Mouse (Mus musculus): ENCODE measurements around the gene Fer1l4.

Gene Fer1l4

DNA sequence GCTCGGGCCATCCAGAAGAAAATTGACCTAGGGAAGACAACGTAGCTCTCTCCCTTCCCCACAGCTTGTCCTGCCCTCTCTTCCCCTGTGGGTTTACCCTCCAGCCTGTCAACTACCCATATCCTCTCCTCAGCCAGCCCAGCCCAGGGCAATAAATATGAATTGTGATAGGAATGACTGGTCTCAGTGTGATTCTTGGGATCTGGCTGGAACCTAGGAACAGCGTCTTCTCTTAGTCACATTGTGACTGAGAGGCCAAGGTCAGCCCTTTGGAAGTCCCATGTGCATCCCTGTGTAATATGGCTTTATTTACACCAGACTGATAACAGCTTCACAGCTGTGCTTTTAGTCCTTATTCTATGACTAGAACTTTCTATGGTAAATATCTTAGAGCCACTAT is 34.6 kb downstream of the Fer1l4 start:
- no peak for ATAC-seq (ENCODE audit: insufficient number of reproducible peaks, low FRiP score, low TSS enrichment)

DNA sequence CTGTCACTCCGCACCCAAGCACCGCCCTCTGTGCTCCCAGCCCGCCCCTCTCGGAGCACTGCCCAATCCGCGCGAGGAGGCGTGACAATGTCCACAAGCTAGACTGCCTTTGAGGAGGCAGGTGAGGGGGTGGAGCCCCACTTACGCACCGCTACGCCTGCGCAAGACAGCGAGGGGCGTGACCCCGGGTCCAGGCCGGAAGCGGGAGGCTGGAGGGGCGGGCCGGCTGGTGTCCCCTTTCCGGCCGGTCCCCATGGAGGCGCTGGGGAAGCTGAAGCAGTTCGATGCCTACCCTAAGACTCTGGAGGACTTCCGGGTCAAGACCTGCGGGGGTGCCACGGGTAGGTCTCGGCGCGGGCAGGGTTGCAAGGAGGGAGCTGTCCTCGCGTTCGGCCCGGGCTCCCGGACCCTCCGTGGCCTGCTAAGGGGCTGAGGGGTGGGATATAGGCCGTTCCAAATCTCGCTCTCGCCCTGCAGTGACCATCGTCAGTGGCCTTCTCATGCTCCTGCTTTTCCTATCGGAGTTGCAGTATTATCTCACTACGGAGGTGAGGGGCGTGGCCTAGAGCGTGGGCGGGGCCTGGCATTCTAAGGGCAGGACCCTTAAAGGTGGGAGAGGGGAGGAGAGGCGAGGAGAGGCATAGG is 44.7 kb downstream of the Fer1l4 start, which contains the start of the genes 6430550D23Rik and Ergic3:
Gene 6430550D23Rik, minus strand, starts transcription at position 90 of the 645 bp plus-strand sequence.
Gene Ergic3, plus strand, starts transcription at position 158 of the 645 bp plus-strand sequence.
- peak; percentile 98 for ATAC-seq (ENCODE audit: insufficient number of reproducible peaks, low FRiP score, low TSS enrichment)

- ATAC-seq (ENCODE audit: insufficient number of reproducible peaks, low FRiP score, low TSS enrichment): no peak
Measured at GRCm38 (mm10) chr2:156005393-156005792, 47.4 kb downstream of the Fer1l4 start.

DNA sequence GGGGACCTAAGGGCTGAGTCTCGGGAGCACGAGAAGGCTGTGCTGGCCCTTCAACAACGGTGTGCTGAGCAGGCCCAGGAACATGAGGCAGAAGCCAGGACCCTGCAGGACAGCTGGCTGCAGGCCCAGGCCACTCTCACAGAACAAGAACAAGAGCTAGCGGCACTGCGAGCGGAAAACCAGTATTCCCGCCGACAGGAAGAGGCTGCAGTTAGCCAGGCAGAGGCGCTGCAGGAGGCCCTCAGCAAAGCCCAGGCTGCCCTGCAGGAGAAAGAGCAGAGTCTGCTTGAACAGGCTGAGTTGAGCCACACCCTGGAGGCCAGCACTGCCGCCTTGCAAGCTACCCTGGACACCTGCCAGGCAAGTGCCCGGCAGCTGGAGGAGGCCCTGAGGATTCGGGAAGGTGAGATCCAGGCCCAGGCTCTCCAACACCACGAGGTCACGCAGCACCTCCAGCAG is 60.9 kb downstream of the Fer1l4 start:
- ATAC-seq (ENCODE audit: insufficient number of reproducible peaks, low FRiP score, low TSS enrichment): peak; percentile 86

- ATAC-seq (ENCODE audit: insufficient number of reproducible peaks, low FRiP score, low TSS enrichment): no peak
Measured at GRCm38 (mm10) chr2:155991151-155991550, 61.6 kb downstream of the Fer1l4 start.

DNA sequence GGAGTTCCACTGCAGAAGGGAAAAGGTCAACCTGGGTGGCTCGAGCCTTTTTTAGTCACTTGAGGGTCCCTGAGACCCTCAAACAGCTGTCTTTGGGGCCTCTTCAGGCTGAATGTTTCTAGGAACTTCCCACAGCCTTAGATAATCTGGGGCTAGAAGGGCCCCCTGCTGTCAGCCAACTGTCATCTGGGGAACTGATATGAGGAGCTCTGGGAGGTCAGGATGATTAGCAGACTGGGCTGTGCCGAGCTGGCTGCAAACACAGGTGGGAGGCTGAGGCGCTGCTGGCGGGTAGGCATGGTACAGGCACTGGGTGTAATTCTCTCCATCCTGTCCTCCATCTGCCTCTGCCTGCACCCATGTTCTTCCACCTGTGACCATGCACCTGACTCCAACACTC is 63.7 kb downstream of the Fer1l4 start:
- ATAC-seq (ENCODE audit: insufficient number of reproducible peaks, low FRiP score, low TSS enrichment): no peak

DNA sequence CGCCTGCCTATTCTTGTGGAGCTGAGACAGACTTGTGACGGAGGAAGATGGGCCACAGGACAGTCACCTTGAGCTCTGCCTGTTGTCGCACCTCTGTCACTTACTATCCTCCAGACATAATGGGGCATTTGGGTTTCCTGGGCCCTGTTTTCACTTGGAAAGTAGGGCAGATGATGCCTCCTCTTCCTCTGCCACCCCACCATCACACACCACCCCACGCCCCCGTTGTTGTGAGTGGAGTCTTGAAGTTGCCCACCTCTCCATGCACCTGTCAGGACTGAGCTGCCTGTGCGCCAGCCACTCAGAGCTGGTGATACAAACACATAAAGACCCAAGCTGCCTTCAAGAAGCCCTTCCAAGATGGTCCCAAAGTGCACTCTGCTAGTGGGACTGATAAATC is 65.6 kb downstream of the Fer1l4 start:
- ATAC-seq (ENCODE audit: insufficient number of reproducible peaks, low FRiP score, low TSS enrichment): no peak

DNA sequence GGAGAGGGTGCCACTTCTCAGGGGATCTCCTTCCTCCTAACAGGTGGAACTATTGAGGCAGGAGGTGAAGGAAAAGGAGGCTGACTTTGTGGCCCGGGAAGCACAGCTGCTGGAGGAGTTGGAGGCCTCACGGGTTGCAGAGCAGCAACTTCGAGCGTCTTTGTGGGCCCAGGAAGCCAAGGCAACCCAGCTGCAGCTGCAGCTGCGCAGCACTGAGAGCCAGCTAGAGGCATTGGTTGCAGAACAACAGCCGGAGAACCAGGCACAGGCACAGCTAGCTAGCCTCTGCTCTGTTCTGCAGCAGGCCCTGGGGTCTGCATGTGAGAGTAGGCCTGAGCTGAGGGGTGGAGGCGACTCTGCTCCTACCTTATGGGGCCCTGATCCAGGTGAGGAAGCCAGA is 67.0 kb downstream of the Fer1l4 start:
- no peak for ATAC-seq (ENCODE audit: insufficient number of reproducible peaks, low FRiP score, low TSS enrichment)

- ATAC-seq (ENCODE audit: insufficient number of reproducible peaks, low FRiP score, low TSS enrichment): no peak
Measured at GRCm38 (mm10) chr2:155979328-155979991, 73.3 kb downstream of the Fer1l4 start.

GRCm38 (mm10) chr2:155974087-155974731 is 78.5 kb downstream of the Fer1l4 start:
- ATAC-seq (ENCODE audit: insufficient number of reproducible peaks, low FRiP score, low TSS enrichment): no peak

GRCm38 (mm10) chr2:155973348-155973747 is 79.4 kb downstream of the Fer1l4 start:
- no peak for ATAC-seq (ENCODE audit: insufficient number of reproducible peaks, low FRiP score, low TSS enrichment)
